Comparison of ENCODE assay signal across 9 mouse cellular contexts in genomic region chr11:18296194-18297125, GRCm38 (mm10).
DNase-seq lines count a peak whose midpoint lies in the region; ATAC-seq lines count a peak whose summit lies in the region.
"Had no signal": no experiment of that assay in that cellular context is flagged by ENCODE, and none has a peak within 500 bp of the region (broad histone marks: within the 10 kb centered on the region; RNA-seq: fewer than 3 reads in every experiment).

No protein-coding gene starts in this region.

- DNase-seq in 3T3-L1 (ENCODE audit: low read depth, low spot score), result peak; percentile 58
- peak; percentile 17 for DNase-seq in brain, adult 2 months (ENCODE audit: low read depth, low spot score)
- no peak for DNase-seq in spleen, adult 18-20 months
- no peak for DNase-seq in spleen, postnatal 14 days (ENCODE audit: low spot score in 2 of 2)
- DNase-seq in cerebellum, postnatal 25 days, result no peak
- DNase-seq: cerebellum, adult 11-12 months had no signal

- no peak for ATAC-seq in hindbrain, embryonic 13.5 days (ENCODE audit: low FRiP score)
- ATAC-seq in hindbrain, embryonic 16.5 days, result no peak
- peak; percentile 98 for ATAC-seq in lung, embryonic 16.5 days (ENCODE audit: low read depth)

- H3K9ac ChIP-seq in hindbrain, embryonic 13.5 days, result no peak overlapping the region
- H3K9ac ChIP-seq in hindbrain, embryonic 16.5 days (ENCODE audit: low read depth, low read length), result no peak overlapping the region
- no peak overlapping the region for H3K9ac ChIP-seq in lung, embryonic 16.5 days (ENCODE audit: low read length)

- H3K36me3 ChIP-seq in hindbrain, embryonic 13.5 days, result no peaks in the 10 kb centered on the region
- H3K36me3 ChIP-seq in hindbrain, embryonic 16.5 days (ENCODE audit: control insufficient read depth, insufficient read depth, low read length), result no peaks in the 10 kb centered on the region
- H3K36me3 ChIP-seq in lung, embryonic 16.5 days (ENCODE audit: control insufficient read depth, insufficient read depth, low read length), result no peaks in the 10 kb centered on the region

- no peaks in the 10 kb centered on the region for H3K9me3 ChIP-seq in hindbrain, embryonic 13.5 days
- no peaks in the 10 kb centered on the region for H3K9me3 ChIP-seq in hindbrain, embryonic 16.5 days (ENCODE audit: control insufficient read depth, low read length)
- no peaks in the 10 kb centered on the region for H3K9me3 ChIP-seq in lung, embryonic 16.5 days (ENCODE audit: control insufficient read depth, low read length)

- H3K27me3 ChIP-seq in hindbrain, embryonic 13.5 days, result no peaks in the 10 kb centered on the region
- no peaks in the 10 kb centered on the region for H3K27me3 ChIP-seq in hindbrain, embryonic 16.5 days (replicated peaks; ENCODE audit: control insufficient read depth, insufficient read depth, low read length)
- no peaks in the 10 kb centered on the region for H3K27me3 ChIP-seq in lung, embryonic 16.5 days (ENCODE audit: control insufficient read depth, insufficient read depth, low read depth, low read length)

- H3K27ac ChIP-seq in hindbrain, embryonic 13.5 days, result peak overlapping the region; percentile 44; the same call in 1 of the 2 replicates
- H3K27ac ChIP-seq in hindbrain, embryonic 16.5 days (ENCODE audit: low read depth, low read length), result no peak overlapping the region
- H3K27ac ChIP-seq in lung, embryonic 16.5 days (ENCODE audit: low read length), result peak overlapping the region; percentile 87

- no peak overlapping the region for H3K4me2 ChIP-seq in hindbrain, embryonic 13.5 days
- H3K4me2 ChIP-seq in hindbrain, embryonic 16.5 days (ENCODE audit: low read length), result no peak overlapping the region
- H3K4me2 ChIP-seq in lung, embryonic 16.5 days (ENCODE audit: low read depth, low read length), result no peak overlapping the region

- no peak overlapping the region for H3K4me3 ChIP-seq in hindbrain, embryonic 13.5 days
- no peak overlapping the region for H3K4me3 ChIP-seq in hindbrain, embryonic 16.5 days (ENCODE audit: low read length)
- H3K4me3 ChIP-seq in lung, embryonic 16.5 days (ENCODE audit: low read length), result no peak overlapping the region

- 69% methylated on average over 2 of the region's 2 CpGs for WGBS in hindbrain, embryonic 13.5 days
- 50% methylated on average over 2 of the region's 2 CpGs for WGBS in hindbrain, embryonic 16.5 days
- WGBS in lung, embryonic 16.5 days, result 21% methylated on average over 2 of the region's 2 CpGs

- no peaks in the 10 kb centered on the region for H3K4me1 ChIP-seq in hindbrain, embryonic 13.5 days (replicated peaks)
- H3K4me1 ChIP-seq in hindbrain, embryonic 16.5 days (ENCODE audit: control insufficient read depth, insufficient read depth, low read depth, low read length), result no peaks in the 10 kb centered on the region
- H3K4me1 ChIP-seq in lung, embryonic 16.5 days (replicated peaks; ENCODE audit: control insufficient read depth, insufficient read depth, low read length), result peaks cover 5% of the 10 kb centered on the region; the same call in 1 of the 2 replicates

Comparison
In these comparisons a context has a peak if more than half of its experiments do, and no peak if none do; other contexts are left out.
1. DNase-seq: peak in 3T3-L1 (single experiment) and brain, adult 2 months (single experiment); none in spleen, adult 18-20 months (0 of 2), spleen, postnatal 14 days (0 of 2) and cerebellum, postnatal 25 days (0 of 2).